Mouse (Mus musculus): ENCODE measurements around the gene Gm13212.
"Not testable (repeated sequence)": the region's sequence is repeated elsewhere in the genome, so short reads cannot be mapped to it uniquely, and the experiment has no call there.

Gm13212 gene

DNA sequence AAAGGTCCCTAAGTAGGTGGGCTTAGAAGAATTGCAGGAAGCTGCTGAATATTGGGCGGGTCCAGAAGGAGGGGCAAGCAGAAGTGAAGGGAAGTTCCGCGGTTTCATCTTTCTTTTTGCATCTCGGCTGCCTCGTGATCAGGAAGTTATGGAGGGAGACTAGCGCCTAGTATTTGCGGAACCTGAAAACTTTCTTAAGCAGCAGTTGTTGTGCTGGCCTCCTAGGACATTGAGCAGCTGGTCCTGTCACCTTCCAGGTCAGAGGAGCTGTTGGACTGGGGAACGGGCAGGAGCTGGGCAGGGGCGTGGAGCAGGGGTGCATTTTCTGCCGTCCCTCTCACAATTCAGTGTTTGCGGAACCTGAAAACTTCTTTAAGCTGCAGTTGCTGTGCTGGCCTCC lies at the start of gene Gm13212:
Gene Gm13212 (plus strand): TSS at position 89 of the 400 bp plus-strand sequence.
- DNase-seq (ENCODE audit: low read depth), result peak; percentile 60

DNA sequence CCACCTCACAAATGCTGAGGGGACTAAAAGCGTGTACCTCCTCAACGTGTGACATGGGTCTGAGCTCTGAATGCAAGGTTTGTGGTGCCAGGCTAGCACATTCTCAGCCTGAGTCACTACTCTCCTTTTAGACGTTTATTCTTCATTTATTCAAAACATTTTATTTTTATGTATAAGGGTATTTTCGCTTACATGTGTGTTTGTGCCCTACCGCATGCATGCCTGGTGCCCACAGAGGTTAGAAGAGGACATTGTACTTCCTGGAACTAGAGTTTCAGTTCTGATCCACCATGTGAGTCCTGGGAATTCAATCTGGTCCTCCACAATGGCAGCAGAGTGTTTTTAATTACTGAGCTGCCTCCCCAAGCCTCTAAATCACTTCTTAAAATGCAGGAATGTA lies 41.1 kb upstream of the Gm13212 start:
- DNase-seq (ENCODE audit: low read depth), result not testable (repeated sequence)

DNA sequence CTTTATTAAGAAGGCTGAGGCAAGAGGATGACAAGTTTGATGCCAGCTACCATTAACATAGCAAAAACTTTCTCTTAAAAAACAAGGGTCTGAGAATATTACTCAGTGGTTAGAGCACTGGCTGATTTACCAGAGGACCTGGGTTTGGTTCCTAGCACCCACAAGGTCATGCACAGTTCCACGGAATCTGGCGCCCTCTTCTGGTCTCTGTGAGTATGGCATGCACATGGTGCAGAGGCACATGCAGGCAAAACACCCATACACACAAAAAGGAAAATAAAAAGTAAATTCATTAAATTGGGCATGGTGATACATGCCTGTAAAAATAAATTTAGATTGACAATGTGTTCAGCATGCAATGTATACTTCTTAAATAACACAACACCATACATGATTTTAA lies 39.9 kb upstream of the Gm13212 start:
- not testable (repeated sequence) for DNase-seq (ENCODE audit: low read depth)

DNA sequence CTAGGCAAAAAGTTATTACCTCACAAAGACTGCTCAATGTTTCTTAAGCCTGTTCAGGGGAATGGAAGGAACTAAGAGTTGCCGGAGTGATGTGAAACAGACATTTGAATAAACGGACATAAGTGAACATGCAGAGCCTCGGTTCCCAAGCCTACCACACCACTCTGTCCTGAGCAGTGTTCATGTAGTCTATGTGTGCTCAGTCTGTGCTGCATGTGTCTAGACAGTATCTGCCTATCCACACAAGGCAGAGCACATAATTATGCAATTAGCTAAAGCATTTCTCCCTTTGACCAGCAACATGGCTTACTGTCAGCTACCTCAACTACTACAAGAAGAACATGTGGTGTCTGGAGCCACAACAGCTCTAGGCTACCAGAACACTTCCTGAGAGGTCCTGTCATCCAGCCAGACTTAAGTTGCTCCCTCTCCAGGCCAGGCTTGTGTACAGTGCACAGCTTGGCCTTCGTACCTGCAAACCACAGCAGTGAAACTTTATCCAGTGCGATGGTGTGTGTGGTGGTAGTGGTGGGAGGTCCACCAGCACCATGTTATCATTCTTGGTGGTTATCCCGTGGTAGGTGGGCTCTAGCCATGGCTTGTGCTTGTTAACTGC lies 39.1 kb upstream of the Gm13212 start:
- not testable (repeated sequence) for DNase-seq (ENCODE audit: low read depth)

DNA sequence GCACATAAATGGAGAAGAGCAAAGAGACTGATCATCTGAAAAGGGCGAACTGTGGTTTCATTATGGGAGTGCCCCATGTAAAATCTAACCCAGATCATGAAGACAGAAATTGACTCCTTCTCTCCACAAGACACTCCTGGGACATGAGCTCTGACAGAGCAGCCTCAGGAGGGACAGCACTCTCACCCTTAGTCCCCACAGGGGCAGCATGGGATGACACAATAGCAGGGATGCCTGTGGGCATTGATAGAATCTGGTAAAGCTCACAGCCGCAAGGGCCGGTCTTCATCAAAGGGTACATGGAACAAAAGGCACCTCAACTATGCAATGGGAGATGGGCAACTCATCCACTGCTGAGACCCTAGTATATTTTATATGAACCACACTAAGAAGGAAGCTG lies 38.5 kb upstream of the Gm13212 start:
- not testable (repeated sequence) for DNase-seq (ENCODE audit: low read depth)

DNA sequence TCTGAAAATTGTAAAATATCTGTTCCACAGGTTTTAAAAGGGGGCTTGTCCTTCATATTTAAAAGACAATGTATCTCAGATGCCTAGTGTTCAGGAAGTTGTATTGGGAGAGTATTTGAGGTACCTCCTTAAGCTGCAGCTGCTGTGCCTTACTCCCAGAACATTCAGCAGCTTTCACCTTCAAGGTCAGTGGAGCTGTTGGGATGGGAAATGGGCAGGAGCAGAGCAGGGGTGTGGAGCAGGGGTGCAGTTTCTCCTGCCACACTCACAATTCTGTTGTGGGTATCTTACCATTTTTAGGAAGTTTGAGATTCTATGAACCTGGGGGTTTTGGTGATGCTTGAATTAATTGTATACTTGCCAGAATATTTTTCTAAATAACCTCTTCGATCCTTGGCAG lies 28.3 kb upstream of the Gm13212 start:
- no peak for DNase-seq (ENCODE audit: low read depth)

DNA sequence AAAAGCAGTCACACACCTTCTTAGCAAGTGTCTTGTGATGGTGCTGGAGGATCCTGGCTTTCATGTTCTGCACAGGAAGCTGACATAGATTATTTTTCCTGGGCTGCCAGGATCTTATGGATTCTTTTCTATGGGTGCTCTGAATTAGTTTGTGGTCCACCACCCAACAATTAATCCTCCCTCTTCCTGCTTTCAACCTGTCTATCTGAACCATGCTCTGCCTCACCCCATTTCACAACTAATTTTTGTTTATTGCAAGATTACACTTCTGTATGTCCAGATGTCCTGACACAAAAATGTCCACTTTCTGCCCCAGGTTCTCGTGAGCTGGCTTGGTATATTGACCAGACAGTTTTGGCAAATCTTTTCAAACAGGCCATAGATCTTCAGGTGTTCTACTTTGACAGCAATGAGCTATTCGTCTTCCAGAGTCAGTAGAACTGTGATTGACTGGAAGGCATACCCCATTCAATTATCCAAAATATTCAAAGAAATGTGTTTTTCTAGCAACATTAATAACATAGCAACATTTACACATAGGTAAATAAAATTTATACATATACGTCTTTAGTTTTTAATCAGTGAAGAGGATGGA lies 25.4 kb upstream of the Gm13212 start:
- DNase-seq (ENCODE audit: low read depth), result no peak

DNA sequence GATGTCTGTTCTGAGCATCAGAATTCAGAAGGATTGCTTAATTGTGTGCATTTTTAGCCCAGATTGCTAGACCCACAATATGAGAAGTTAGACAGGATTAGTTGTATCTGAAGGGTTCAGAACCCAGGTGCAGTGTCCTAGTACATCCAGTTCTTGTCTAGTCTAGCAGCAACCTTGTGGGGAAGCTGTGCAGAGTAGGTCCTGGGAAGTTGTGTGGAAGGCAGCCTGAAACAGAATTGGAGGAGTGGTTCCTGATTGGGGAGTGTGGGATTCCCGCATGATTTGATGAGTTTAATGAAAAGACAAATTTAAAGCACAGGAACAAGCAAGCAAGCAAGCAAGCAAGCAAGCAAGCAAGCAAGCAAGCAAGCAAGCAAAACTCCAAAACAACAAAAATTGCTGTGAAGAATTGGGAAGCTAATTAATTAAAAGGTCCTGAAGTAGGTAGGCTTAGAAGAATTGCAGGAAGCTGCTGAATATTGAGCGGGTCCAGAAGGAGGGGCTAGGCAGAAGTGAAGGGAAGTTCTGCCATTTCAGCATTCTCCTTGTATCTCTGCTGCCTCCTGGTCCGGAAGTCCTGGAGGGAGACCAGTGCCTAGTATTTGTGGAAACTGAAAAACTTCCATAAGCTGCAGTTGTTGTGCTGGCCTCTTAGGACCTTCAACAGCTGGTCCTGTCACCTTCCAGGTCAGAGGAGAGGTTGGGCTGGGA lies 20.7 kb upstream of the Gm13212 start:
- DNase-seq (ENCODE audit: low read depth), result no peak

DNA sequence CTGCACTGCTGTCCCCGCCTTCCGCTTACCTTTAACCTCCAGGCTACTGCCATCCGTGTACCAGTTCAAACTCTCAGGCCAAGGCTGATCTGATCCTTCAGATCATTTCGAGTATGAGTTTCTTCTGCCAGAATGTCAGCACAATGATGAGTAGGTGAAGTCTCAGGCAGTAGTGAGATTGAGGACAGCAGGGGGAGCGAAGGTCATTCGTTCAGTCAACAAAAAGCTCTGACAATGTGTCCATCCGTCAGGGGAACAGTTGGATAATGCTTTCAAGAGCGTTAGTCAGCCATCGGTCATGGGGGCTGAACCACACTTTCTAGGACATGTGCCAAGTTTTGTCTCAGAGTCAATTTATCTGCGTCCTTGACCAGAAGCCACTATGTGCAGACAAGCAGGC lies 14.5 kb upstream of the Gm13212 start:
- not testable (repeated sequence) for DNase-seq (ENCODE audit: low read depth)

DNA sequence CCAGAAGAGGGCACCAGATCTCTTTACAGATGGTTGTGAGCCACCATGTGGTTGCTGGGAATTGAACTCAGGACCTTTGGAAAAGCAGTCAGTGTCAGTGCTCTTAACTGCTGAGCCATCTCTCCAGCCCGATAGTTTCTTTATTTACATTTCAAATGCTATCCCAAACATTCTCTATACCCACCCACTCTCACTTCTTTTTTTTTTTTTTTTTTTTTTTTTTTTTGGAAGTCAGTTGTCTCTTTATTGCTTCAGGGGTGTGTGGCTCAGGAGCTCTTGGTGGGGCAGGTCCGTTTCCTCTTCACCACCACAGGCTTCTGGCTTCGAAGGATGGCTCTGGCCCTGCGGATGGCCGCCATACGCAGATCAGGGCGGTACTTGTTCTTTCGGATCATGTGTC lies 8.3 kb upstream of the Gm13212 start:
- not testable (repeated sequence) for DNase-seq (ENCODE audit: low read depth)

DNA sequence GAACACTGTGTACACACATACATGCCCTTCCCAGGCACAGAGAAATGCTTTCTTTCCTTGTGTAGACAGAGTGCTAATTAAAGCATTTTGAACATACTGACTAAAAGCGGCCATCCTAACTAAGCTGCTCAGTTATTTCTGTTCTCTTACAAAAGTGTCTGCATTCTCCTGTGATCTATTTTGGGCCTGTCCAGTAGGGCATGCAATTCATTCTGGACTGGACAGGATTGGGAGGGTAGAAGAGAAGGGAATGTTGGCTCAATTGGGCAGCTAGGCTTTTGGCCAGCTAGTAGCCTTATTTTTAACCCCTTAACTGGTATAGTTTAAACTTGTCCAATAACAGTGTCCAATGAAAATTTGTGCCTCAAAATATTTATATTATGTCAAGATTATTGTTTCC lies 4.6 kb upstream of the Gm13212 start:
- DNase-seq (ENCODE audit: low read depth), result not testable (repeated sequence)

DNA sequence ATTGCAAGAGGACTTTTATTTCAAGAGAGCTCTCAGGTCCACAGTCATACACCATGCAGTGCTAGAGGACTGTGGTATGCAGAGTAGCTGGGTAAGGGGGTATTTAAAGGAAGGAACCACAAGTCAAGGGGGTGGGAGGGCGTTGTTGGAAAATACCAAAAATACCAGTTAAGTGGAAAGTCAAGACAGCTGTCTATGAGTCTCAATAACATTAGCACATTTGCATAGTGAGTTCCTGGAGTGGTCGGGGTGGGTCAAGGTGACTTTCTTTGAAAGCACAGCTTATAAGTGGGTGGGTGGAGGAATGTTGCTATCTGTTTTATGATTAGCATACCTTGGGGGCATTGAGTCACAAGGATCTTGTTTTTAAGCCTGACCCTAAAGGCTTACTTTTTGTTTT lies 1.1 kb downstream of the Gm13212 start:
- DNase-seq (ENCODE audit: low read depth), result not testable (repeated sequence)

DNA sequence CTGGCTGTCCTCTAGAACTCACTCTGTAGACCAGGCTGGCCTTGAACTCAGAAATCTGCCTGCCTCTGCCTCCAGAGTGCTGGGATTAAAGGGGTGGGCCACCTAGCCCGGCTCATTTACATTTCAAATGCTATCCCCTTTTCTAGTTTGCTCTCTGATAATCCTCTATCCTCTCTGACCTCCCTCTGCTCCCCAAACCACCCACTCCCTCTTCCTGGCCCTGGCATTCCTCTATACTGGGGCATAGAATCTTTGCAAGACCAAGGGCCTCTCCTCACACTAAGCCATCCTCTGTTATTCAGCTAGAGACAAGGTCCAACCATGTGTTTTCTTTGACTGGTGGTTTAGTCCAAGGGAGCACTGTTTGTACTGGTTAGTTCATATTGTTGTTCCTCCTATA lies 9.2 kb downstream of the Gm13212 start:
- not testable (repeated sequence) for DNase-seq (ENCODE audit: low read depth)

DNA sequence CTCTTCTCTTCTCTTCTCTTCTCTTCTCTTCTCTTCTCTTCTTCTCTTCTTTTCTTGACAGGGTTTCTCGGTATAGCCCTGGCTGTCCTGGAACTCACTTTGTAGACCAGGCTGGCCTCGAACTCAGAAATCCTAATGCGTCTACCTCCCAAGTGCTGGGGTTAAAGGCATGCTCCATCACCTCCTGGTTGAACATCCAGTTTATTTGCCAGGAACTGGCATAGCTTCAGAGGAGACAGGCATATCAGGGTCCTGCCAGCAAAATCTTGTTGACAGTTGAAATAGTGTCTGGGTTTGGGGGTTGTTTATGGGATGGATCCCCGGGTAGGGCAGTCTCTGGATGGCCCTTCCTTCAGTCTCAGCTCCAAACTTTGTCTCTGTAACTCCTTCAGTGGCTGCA lies 9.8 kb downstream of the Gm13212 start:
- not testable (repeated sequence) for DNase-seq (ENCODE audit: low read depth)

DNA sequence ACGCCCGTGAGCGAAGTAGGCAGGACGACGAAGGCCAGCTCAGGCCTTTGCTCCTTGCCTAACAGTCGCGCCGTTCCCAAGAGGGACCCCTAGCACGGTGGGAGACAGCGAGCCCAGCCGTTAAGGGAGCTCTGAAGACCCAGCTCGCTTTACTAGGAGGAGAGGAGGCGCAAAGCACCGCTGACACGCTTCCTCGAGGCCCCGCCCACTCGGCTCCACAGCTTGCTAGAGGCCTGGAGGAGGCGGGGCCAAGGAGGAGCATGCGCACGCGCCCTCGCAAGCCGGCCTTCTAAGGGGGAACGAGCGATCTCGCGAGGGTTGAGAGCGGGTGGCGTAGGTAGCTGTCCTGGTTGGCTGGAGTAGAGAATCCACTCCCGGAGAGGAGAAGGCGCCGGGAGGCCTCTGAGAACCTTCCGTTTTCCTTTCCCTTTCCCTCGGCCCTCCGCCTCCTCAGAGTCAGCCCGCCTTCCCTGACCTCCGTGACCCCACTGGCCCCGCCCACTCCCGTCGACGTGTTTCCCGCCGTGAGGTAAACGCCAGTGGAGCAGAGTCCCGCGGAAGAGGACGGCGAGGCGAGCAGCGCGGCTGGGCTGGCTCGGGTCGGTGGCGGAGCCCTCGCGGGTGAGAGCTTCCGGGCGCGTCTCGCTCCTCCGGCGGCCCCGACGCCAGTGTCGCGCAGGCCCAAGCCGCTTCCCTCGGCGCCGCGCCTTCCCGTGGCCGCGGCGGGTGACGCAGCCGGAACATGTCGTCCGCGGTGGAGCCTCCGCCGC lies 55.6 kb downstream of the Gm13212 start:
- peak; percentile 0 for DNase-seq (ENCODE audit: low read depth)

DNA sequence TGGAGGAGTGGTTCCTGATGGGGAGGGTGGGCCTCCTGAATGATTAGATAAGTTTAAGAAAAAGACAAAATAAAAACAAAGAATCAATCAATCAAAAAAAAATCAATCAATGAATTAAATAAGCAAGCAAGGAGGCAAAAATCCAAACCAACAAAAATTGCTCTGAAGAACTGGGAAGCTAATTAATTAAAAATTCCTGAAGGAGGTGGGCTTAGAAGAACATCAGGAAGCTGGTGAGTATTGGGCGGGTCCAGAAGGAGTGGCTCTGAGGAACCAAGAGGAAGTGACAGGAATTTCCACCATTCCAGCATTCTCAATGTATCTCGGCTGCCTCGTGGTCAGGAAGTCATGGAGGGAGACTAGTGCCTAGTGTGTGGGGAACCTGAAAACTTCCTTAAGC lies 85.4 kb downstream of the Gm13212 start, which contains the start of gene Zfp980:
Gene Zfp980 (plus strand): TSS at position 301 of the 400 bp plus-strand sequence.
- not testable (repeated sequence) for DNase-seq (ENCODE audit: low read depth)

DNA sequence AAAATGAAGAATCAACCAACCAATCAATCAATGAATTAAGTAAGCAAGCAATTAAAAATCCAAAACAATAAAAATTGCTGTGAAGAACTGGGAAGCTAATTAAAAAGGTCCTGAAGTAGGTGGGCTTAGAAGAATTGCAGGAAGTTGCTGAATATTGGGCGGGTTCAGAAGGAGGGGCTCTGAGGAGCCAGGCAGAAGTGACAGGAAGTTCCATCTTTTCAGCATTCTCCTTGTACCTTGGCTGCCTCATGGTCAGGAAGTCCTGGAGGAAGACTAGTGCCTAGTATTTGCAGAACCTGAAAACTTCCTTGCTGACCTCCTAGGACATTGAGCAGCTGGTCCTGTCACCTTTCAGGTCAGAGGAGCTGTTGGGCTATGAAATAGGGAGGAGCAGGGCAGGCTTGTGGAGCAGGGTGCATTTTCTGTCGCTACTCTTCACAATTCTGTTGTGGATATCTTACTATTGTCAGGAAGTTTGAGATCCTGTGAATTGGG lies 89.4 kb downstream of the Gm13212 start:
- not testable (repeated sequence) for DNase-seq (ENCODE audit: low read depth)

Measured in naive thymus-derived CD4-positive, alpha-beta T cell, adult 2 months (primary cell).